Mouse (Mus musculus) lung, embryonic 14.5 days (tissue): ENCODE measurements around the gene Exoc6. TPM values are rescaled to one million over a fixed set of nuclear protein-coding genes. Genes with fewer than 3 reads are reported as not detected.
A peak's percentile ranks its signal among the peaks of the same experiment; 100 is the strongest.

Experiments
- ATAC-seq: fragments of 200-750 bp; cut with Nextera tagmentation; 2 replicates; pipeline ENCODE4 v1.8.0; 2017; ENCODE audit warnings: mild to moderate bottlenecking, moderate TSS enrichment, moderate library complexity; ENCODE audit not compliant: insufficient read depth
- DNase-seq: peaks from one replicate; pipeline ENCODE4 v3.0.0-alpha.2; 2015
- H3K27ac ChIP-seq: fragments of 300-500 bp; sonication (generic); 2 replicates; pipeline ENCODE4 v1.5.1; 2014; ENCODE audit warnings: low read depth, mild to moderate bottlenecking, moderate library complexity
- H3K27me3 ChIP-seq: fragments of 300-500 bp; sonication (generic); 2 replicates; pipeline ENCODE4 v1.6.1; 2014; ENCODE audit warnings: low read length, control low read depth; ENCODE audit not compliant: insufficient read depth
- H3K36me3 ChIP-seq: fragments of 300-500 bp; sonication (generic); 2 replicates; pipeline ENCODE4 v1.6.1; 2014; ENCODE audit warnings: control low read depth; ENCODE audit not compliant: insufficient read depth
- H3K4me1 ChIP-seq: fragments of 300-500 bp; sonication (generic); 2 replicates; pipeline ENCODE4 v1.6.1; 2014; ENCODE audit warnings: antibody characterized with exemption, control low read depth; ENCODE audit not compliant: insufficient read depth
- H3K4me2 ChIP-seq: fragments of 300-500 bp; sonication (generic); 2 replicates; pipeline ENCODE4 v1.6.1; 2014; ENCODE audit warnings: mild to moderate bottlenecking
- H3K4me3 ChIP-seq: fragments of 300-500 bp; sonication (generic); 2 replicates; pipeline ENCODE4 v1.5.1; 2014; ENCODE audit warnings: low read depth, low read length
- H3K9ac ChIP-seq: fragments of 300-500 bp; sonication (generic); 2 replicates; pipeline ENCODE4 v1.6.1; 2014
- H3K9me3 ChIP-seq: fragments of 300-500 bp; sonication (generic); 2 replicates; pipeline ENCODE4 v1.6.1; 2016; ENCODE audit warnings: low read depth, low read length, control low read depth
- CTCF ChIP-seq: IDR thresholded peaks from 2 replicates; pipeline ENCODE4 v1.5.1; 2016; ENCODE audit warnings: antibody characterized with exemption, low read depth
- WGBS: fragments of 180-500 bp; shearing (Covaris S2); extraction: QIAGEN DNeasy Blood & Tissue Kit; methylation state at CpG from one replicate; pipeline ENCODE4 v1.1.7; 2014; 5-methylcytosine and 5-hydroxymethylcytosine counted together
- polyA plus RNA-seq: library from polyadenylated mRNA; unstranded; fragments of >200 nt; fragmentation: Nextera tagmentation; extraction: Ambion mirVana; gene quantifications from 2 replicates; pipeline ENCODE4 v1.2.1, GENCODE M21; 2014

Exoc6 gene
- polyA plus RNA-seq, 1 experiment from 2014 or later: 13.2 TPM

GRCm38 (mm10) chr19:37537717-37538116, 12.5 kb upstream of the Exoc6 start:
- Histone ChIP-seq H3K4me2 (no peak overlapping the region), H3K9ac (no peak overlapping the region), H3K36me3 (no peaks in the 10 kb centered on the region), H3K4me1 (0 out of 2 replicates have a peak, but pooled peaks cover 3% of the 10 kb centered on the region), H3K4me3 (no peak overlapping the region), H3K9me3 (no peaks in the 10 kb centered on the region), H3K27ac (no peak overlapping the region), H3K27me3 (no peaks in the 10 kb centered on the region)
- no peak for DNase-seq
- WGBS: 32% methylated on average over 1 of the region's 1 CpGs
- no peak for ATAC-seq
- TF ChIP-seq CTCF: no peak

GRCm38 (mm10) chr19:37540201-37540600, 10.0 kb upstream of the Exoc6 start:
- no peak for ATAC-seq
- peak; percentile 54 for DNase-seq
- Histone ChIP-seq H3K36me3 (no peaks in the 10 kb centered on the region), H3K27ac (no peak overlapping the region), H3K9me3 (no peaks in the 10 kb centered on the region), H3K9ac (no peak overlapping the region), H3K4me3 (no peak overlapping the region), H3K27me3 (no peaks in the 10 kb centered on the region), H3K4me2 (0 out of 2 replicates have a peak overlapping the region, but pooled peaks have one; percentile 20), H3K4me1 (0 out of 2 replicates have a peak, but pooled peaks cover 3% of the 10 kb centered on the region)
- 28% methylated on average over 7 of the region's 7 CpGs for WGBS
- no peak for TF ChIP-seq CTCF

- Histone ChIP-seq H3K27me3 (no peaks in the 10 kb centered on the region), H3K9me3 (no peaks in the 10 kb centered on the region), H3K9ac (no peak overlapping the region), H3K4me3 (no peak overlapping the region), H3K4me1 (no peaks in the 10 kb centered on the region), H3K4me2 (0 out of 2 replicates have a peak overlapping the region, but pooled peaks have one; percentile 16), H3K27ac (no peak overlapping the region), H3K36me3 (no peaks in the 10 kb centered on the region)
- ATAC-seq (no peak), DNase-seq (peak; percentile 59)
- WGBS: 53% methylated on average over 13 of the region's 13 CpGs
- peak; percentile 52 for TF ChIP-seq CTCF
These were observed 6.5 kb upstream of the Exoc6 start for GRCm38 (mm10) chr19:37543537-37544326.

GRCm38 (mm10) chr19:37544476-37544875, 5.7 kb upstream of the Exoc6 start:
- DNase-seq (no peak), ATAC-seq (no peak)
- Histone ChIP-seq H3K9ac (no peak overlapping the region), H3K27ac (no peak overlapping the region), H3K4me1 (no peaks in the 10 kb centered on the region), H3K9me3 (no peaks in the 10 kb centered on the region), H3K27me3 (no peaks in the 10 kb centered on the region), H3K36me3 (no peaks in the 10 kb centered on the region), H3K4me3 (no peak overlapping the region), H3K4me2 (no peak overlapping the region)
- WGBS: 85% methylated on average over 9 of the region's 9 CpGs
- TF ChIP-seq CTCF: no peak

GRCm38 (mm10) chr19:37545231-37545630, 5.0 kb upstream of the Exoc6 start:
- H3K4me3 ChIP-seq: no peak overlapping the region
- no peaks in the 10 kb centered on the region for H3K9me3 ChIP-seq
- H3K36me3 ChIP-seq: no peaks in the 10 kb centered on the region
- no peak for ATAC-seq
- no peaks in the 10 kb centered on the region for H3K4me1 ChIP-seq
- H3K4me2 ChIP-seq: no peak overlapping the region
- TF ChIP-seq CTCF: no peak
- H3K27me3 ChIP-seq: no peaks in the 10 kb centered on the region
- H3K9ac ChIP-seq: no peak overlapping the region
- H3K27ac ChIP-seq: no peak overlapping the region
- no peak for DNase-seq
- 56% methylated on average over 3 of the region's 3 CpGs for WGBS

GRCm38 (mm10) chr19:37545725-37546124, 4.5 kb upstream of the Exoc6 start:
- Histone ChIP-seq H3K4me2 (no peak overlapping the region), H3K27ac (no peak overlapping the region), H3K4me3 (no peak overlapping the region), H3K9me3 (no peaks in the 10 kb centered on the region), H3K27me3 (no peaks in the 10 kb centered on the region), H3K9ac (no peak overlapping the region), H3K4me1 (no peaks in the 10 kb centered on the region), H3K36me3 (no peaks in the 10 kb centered on the region)
- ATAC-seq (no peak), DNase-seq (no peak)
- no peak for TF ChIP-seq CTCF
- 80% methylated on average over 6 of the region's 6 CpGs for WGBS

- Histone ChIP-seq H3K27me3 (no peaks in the 10 kb centered on the region; the same call in 1 of the 2 replicates), H3K4me2 (no peak overlapping the region), H3K4me1 (no peaks in the 10 kb centered on the region), H3K4me3 (no peak overlapping the region), H3K9me3 (no peaks in the 10 kb centered on the region), H3K36me3 (no peaks in the 10 kb centered on the region), H3K9ac (no peak overlapping the region), H3K27ac (no peak overlapping the region)
- ATAC-seq (no peak), DNase-seq (no peak)
- TF ChIP-seq CTCF: no peak
- WGBS: 62% methylated on average over 4 of the region's 4 CpGs
These were observed 3.4 kb upstream of the Exoc6 start for GRCm38 (mm10) chr19:37546776-37547175.
